Mouse (Mus musculus): ENCODE data around the gene Eya2.

The Eya2 gene

DNA sequence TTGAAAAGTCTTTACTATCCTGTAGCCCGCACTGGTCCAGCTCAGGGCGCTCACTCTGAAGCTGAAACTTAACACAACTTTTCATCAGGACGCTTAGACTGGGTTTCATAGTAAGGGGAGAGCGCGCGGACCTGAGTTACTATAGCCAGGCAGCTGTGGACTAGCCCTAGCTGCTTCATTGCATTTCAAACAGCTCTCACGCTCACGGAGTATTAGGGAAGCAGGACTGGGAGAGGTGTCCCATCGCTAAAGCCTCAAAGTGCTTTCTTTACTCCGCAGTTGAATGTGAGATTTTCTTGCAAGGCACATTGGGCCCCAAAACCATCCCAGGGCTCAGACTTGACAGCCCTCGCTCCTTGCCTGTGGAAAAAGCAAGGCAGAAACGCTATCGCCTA is 841 bp downstream of the Eya2 start:
- DNase-seq, result no peak

DNA sequence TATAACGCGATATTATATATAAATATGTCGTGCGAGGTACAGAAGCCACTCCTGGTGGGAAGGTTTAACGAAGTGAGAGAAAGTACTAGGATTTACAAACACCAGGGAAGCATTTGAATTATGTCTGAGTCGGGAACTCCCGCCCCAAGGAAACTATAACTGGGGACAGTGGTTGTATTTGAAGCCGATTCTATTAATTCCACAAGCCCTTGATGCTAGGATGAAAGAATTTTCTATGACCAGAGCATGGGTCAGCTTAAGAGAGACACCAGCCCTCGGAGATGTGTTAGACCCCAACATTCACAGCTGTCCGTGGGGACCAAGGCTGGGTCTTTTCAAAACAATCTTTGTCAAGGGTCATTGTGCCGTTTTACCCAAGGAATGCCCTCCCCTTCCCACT is 1.3 kb downstream of the Eya2 start:
- no peak for DNase-seq

GRCm38 (mm10) chr2:165597536-165597935 is 2.7 kb downstream of the Eya2 start:
- DNase-seq, result no peak

DNA sequence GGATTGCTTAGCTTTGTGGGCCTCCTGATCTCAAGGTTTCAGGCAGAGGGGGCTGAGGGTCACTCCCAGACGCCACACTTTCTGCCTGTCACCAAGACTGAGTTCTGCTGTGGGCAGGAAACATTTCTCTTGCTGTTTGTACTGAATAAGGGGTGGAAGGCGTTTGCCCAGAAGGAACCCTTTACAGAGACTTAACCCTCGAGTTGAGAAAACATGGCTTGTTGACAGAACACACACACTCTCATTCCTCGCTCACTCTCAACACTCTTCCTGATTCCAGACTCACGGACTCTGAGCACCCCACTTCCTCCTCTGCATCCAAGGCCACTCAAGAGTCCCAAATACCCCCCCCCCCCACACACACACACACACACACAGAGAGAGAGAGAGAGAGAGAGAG is 3.3 kb downstream of the Eya2 start:
- DNase-seq, result no peak

GRCm38 (mm10) chr2:165599566-165599965 is 4.7 kb downstream of the Eya2 start:
- DNase-seq, result no peak

DNA sequence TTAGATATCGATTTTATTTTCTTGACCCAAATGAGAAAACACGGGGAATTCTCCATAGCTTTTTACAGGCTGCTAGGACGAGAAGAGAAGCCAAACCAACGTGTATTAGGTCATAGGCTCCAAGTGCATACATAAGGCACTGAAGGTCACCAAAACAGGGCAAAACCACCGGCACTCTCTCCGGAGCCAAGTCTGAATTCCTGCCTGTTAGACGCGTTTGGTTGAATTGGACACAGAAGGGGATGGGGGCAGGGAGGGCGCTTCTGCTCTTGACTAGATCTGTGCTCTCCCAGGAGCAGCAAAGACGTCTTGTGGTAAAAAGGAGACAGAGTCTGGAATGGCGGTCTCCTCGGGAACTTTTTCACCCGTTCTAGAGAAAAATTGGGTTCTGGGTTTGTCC is 6.1 kb downstream of the Eya2 start:
- DNase-seq, result no peak

GRCm38 (mm10) chr2:165601605-165602004 is 6.8 kb downstream of the Eya2 start:
- DNase-seq, result no peak

DNA sequence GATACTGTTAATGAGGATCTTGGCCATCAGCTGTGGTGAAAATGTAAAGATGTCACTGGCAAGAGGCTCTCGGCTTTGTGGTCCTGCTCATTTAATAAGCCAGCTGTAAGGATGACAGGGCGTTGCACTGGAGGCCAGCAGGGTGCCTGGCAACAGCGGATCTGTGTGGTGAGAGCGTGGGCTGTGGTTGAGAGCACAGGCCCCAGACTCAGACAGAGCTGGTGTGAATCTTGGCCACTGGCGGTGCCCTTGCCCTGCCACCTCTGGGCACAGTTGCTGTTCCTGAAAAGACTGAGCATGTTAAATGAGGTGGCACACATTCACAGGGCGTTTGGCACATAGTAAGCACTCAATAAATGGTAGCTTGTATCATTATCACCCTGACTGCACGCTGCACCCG is 8.9 kb downstream of the Eya2 start:
- no peak for DNase-seq

DNA sequence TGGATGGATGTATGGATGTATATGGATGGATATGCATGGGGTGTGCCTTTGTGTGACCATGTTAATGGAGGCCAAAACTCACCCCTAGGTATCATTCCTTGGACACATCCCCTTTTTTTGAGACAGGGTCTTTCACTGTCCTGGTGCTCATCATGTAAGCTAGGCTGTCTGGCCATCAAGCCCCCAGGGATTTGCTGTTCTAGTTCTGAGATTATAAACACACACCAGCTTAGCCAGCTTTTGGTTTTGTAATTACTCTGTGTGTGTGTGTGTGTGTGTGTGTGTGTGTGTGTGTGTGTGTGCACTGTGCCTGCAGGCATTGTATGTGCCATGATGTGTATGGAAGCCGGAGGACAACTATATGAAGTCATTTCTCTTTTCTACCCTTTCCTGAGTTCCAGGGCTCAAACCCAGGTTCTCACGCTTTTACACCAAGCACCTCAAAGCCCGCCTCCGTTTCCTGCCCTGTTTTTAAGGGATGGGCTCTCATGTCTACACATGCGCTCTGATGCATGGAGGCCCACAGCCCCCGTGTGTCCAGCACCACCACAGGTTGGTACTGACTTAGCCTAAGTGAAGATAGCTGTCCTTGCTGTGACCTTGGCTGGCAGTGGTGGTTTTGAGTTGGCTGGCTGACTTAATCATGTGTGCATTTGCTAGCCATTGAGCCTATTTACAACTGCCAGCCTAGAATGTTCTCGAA is 16.9 kb downstream of the Eya2 start:
- no peak for DNase-seq

GRCm38 (mm10) chr2:165613741-165614339 is 19.0 kb downstream of the Eya2 start:
- DNase-seq, result no peak

- no peak for DNase-seq
Observed at GRCm38 (mm10) chr2:165621488-165621887, 26.7 kb downstream of the Eya2 start.

GRCm38 (mm10) chr2:165622596-165622995 is 27.8 kb downstream of the Eya2 start:
- DNase-seq, result no peak

GRCm38 (mm10) chr2:165626826-165627225 is 32.0 kb downstream of the Eya2 start:
- DNase-seq, result no peak

- peak; percentile 42 for DNase-seq
Observed at GRCm38 (mm10) chr2:165627974-165628373, 33.1 kb downstream of the Eya2 start.

- DNase-seq, result no peak
Observed at GRCm38 (mm10) chr2:165629900-165630299, 35.1 kb downstream of the Eya2 start.

GRCm38 (mm10) chr2:165633011-165633785 is 38.4 kb downstream of the Eya2 start:
- DNase-seq, result no peak

- DNase-seq, result no peak
Observed at GRCm38 (mm10) chr2:165634481-165634880, 39.6 kb downstream of the Eya2 start.

GRCm38 (mm10) chr2:165639075-165639755 is 44.4 kb downstream of the Eya2 start:
- no peak for DNase-seq

DNA sequence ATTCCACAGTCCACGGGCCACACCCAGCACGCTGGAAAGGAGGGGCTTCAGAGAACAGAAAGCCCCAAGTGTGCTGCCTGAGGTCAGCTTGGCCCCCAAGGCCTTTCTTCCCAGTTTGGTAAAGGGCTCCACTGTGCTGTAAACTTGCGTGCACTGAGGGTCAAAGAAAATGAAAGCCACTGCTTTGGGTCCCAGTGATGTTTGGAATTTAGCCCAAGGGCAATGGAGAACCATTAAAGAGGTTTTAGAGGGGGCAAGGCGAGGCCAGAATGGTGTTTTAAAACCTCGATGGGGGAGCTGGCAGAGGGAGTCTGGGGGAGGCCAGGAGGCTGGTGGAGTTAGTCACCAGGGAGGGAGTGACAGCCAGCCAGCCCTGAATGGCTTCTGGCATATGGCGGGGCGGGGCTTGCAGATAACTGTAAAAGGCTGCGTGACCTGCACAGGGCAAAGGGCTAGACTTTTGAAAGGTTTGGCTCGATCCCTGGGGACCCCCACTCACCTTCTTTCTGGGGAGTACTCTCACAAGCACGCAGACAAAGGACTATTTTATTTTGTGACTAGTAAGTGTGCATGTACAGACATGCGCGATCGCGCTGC is 47.2 kb downstream of the Eya2 start:
- no peak for DNase-seq

- no peak for DNase-seq
Observed at GRCm38 (mm10) chr2:165643596-165643995, 48.8 kb downstream of the Eya2 start.

DNA sequence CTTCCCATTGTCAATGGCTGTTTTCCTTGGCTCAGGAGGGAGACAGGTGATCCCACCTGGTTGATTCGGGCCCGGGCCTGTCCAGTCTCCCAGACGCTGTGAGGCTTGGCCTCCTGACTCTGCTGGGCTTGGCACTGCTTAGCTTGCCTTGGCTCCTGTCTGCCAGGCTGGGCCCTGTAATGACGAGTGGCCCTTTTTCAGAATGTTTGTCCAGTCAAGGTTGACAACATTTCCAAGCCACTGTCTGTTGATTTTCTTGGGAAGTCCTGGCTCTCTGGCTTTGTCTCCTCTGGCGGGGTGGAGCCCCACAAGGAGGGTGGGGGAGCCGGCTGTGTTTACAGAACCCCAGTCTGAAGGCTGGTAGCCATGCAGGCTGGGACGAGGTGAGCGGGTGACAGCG is 49.2 kb downstream of the Eya2 start:
- DNase-seq, result no peak

GRCm38 (mm10) chr2:165651031-165651430 is 56.2 kb downstream of the Eya2 start:
- DNase-seq, result no peak

GRCm38 (mm10) chr2:165652281-165652680 is 57.4 kb downstream of the Eya2 start:
- no peak for DNase-seq
